Mouse (Mus musculus): ENCODE measurements at regions not wholly inside any gene's neighbourhood (a gene's known extent, or its start where the extent isn't known, plus 50 kb on each side); places are given as distances from the start of the nearest gene placed in this dataset.

GRCm38 (mm10) chr14:100792094-100792493 lies 408.0 kb downstream of the Prr30 start:
- TF ChIP-seq CTCF (IDR thresholded peaks at IDR 0.05; ENCODE audit: extremely low read depth, insufficient read depth, insufficient read length, insufficient replicate concordance) (no peak), POLR2A (IDR thresholded peaks at IDR 0.05; ENCODE audit: low read depth, low read length) (no peak)

All from spleen, adult 2 months (tissue).